ENCODE assay signal across 21 mouse cellular contexts in genomic region chr12:25325901-25326300, GRCm38 (mm10).
DNase-seq lines count a peak whose midpoint lies in the region; ATAC-seq and TF ChIP-seq lines count a peak whose summit lies in the region.
"Had no signal": no experiment of that assay in that cellular context is flagged by ENCODE, and none has a peak within 500 bp of the region (broad histone marks: within the 10 kb centered on the region; RNA-seq: fewer than 3 reads in every experiment).

No protein-coding gene starts in this region.

- peak; percentile 58 to 71 for ATAC-seq in hematopoietic stem cell, adult 5-6 weeks (replicated peaks in 1 of 2; ENCODE audit: insufficient read depth in 1 of 2, low FRiP score in 2 of 2, low TSS enrichment in 1 of 2, low read depth in 1 of 2, poor library complexity in 2 of 2, severe bottlenecking in 2 of 2)
- peak; percentile 55; the same call in 1 of the 2 replicates for ATAC-seq in neutrophil, adult 5-6 weeks (ENCODE audit: extremely low read depth, insufficient number of reproducible peaks, low FRiP score, poor library complexity, severe bottlenecking)
- no peak for ATAC-seq in forebrain, embryonic 16.5 days
- ATAC-seq: CD4-positive, CD25-positive, alpha-beta regulatory T cell, adult 4 months; hindbrain, postnatal 0 days had no signal

- 81% methylated on average over 3 of the region's 3 CpGs for WGBS in forebrain, embryonic 16.5 days

- no peaks in the 10 kb centered on the region for H3K79me2 ChIP-seq in MEL (ENCODE audit: control insufficient read depth, insufficient read depth, low read length, poor library complexity)

- no peaks in the 10 kb centered on the region for H3K9me3 ChIP-seq in MEL (replicated peaks; ENCODE audit: insufficient read depth, low read length)
- no peaks in the 10 kb centered on the region for H3K9me3 ChIP-seq in forebrain, embryonic 16.5 days (ENCODE audit: control insufficient read depth, low read length)
- H3K9me3 ChIP-seq: embryonic facial prominence, embryonic 12.5 days; forebrain, embryonic 12.5 days; heart, embryonic 12.5 days; hindbrain, embryonic 13.5 days had no signal

- no peak for TF ChIP-seq EP300 in MEL (IDR thresholded peaks at IDR 0.05; ENCODE audit: low read depth in 1 of 2, low read length in 2 of 2)

- no peaks in the 10 kb centered on the region for H3K4me1 ChIP-seq in MEL (ENCODE audit: control insufficient read depth in 1 of 2, insufficient read depth in 2 of 2, low read length in 2 of 2)
- no peaks in the 10 kb centered on the region for H3K4me1 ChIP-seq in forebrain, embryonic 16.5 days (replicated peaks; ENCODE audit: control insufficient read depth, insufficient read depth, low read length)
- H3K4me1 ChIP-seq: forebrain, embryonic 12.5 days had no signal

- no peak overlapping the region for H3K9ac ChIP-seq in MEL (ENCODE audit: control insufficient read depth, low read depth, low read length, poor library complexity, severe bottlenecking)
- H3K9ac ChIP-seq in forebrain, embryonic 16.5 days (replicated peaks; ENCODE audit: low read depth, low read length), result no peak overlapping the region
- H3K9ac ChIP-seq: embryonic facial prominence, embryonic 12.5 days; forebrain, embryonic 12.5 days; heart, embryonic 12.5 days; hindbrain, embryonic 13.5 days had no signal

- TF ChIP-seq POLR2A in MEL (IDR thresholded peaks at IDR 0.05; ENCODE audit: control insufficient read depth in 1 of 2, insufficient read depth in 1 of 2, low read depth in 1 of 2, low read length in 2 of 2, poor library complexity in 1 of 2), result no peak

- no peak for TF ChIP-seq RAD21 in MEL (IDR thresholded peaks at IDR 0.05; ENCODE audit: low read depth, low read length)

- H3K27me3 ChIP-seq in MEL (ENCODE audit: control insufficient read depth in 1 of 2, insufficient read depth in 2 of 2, low read length in 2 of 2), result no peaks in the 10 kb centered on the region
- no peaks in the 10 kb centered on the region for H3K27me3 ChIP-seq in forebrain, embryonic 16.5 days (replicated peaks; ENCODE audit: control insufficient read depth, insufficient read depth, low read length)
- H3K27me3 ChIP-seq: embryonic facial prominence, embryonic 12.5 days; forebrain, embryonic 12.5 days; heart, embryonic 12.5 days; hindbrain, embryonic 13.5 days had no signal

- DNase-seq in 416B (ENCODE audit: low read depth) (peak; percentile 15), MEL (ENCODE audit: low read depth, low spot score) (peak; percentile 16)
- DNase-seq in adrenal gland, postnatal 14 days, result no peak
- DNase-seq in adrenal gland, postnatal 4 days (ENCODE audit: low spot score in 2 of 2), result no peak
- DNase-seq: adrenal gland, postnatal 10 days; cerebellum, adult 11 months; cerebellum, adult 8-10 months; cerebellum, postnatal 14 days; gastrocnemius, adult 2 months; gastrocnemius, postnatal 25 days; kidney, adult 11 months had no signal

- no peak for TF ChIP-seq CTCF in MEL (IDR thresholded peaks at IDR 0.05 in 2 of 3, conservative IDR thresholded peaks at IDR 0.05 in 1 of 3; ENCODE audit: control insufficient read depth in 1 of 3, insufficient read depth in 1 of 3, low read depth in 2 of 3, low read length in 3 of 3, poor library complexity in 1 of 3, severe bottlenecking in 1 of 3)

- H3K36me3 ChIP-seq in MEL (ENCODE audit: control insufficient read depth in 1 of 2, insufficient read depth in 2 of 2, low read length in 2 of 2), result no peaks in the 10 kb centered on the region
- no peaks in the 10 kb centered on the region for H3K36me3 ChIP-seq in forebrain, embryonic 16.5 days (ENCODE audit: control insufficient read depth, insufficient read depth)
- H3K36me3 ChIP-seq: embryonic facial prominence, embryonic 12.5 days; forebrain, embryonic 12.5 days; G1E; heart, embryonic 12.5 days; hindbrain, embryonic 13.5 days had no signal

- H3K4me2 ChIP-seq in forebrain, embryonic 16.5 days (ENCODE audit: low read length), result no peak overlapping the region
- H3K4me2 ChIP-seq: embryonic facial prominence, embryonic 12.5 days; forebrain, embryonic 12.5 days; heart, embryonic 12.5 days; hindbrain, embryonic 13.5 days had no signal

- H3K27ac ChIP-seq in MEL (ENCODE audit: control insufficient read depth, low read depth, low read length), result no peak overlapping the region
- no peak overlapping the region for H3K27ac ChIP-seq in forebrain, embryonic 16.5 days (ENCODE audit: low read length)
- H3K27ac ChIP-seq: embryonic facial prominence, embryonic 12.5 days; forebrain, embryonic 12.5 days; gastrocnemius, adult 2 months; hindbrain, embryonic 13.5 days; hindbrain, postnatal 0 days had no signal

- H3K4me3 ChIP-seq in MEL (ENCODE audit: control insufficient read depth in 1 of 2, insufficient read depth in 1 of 2, low read depth in 2 of 2, low read length in 2 of 2), result no peak overlapping the region; a peak in 1 of 4 replicates
- no peak overlapping the region for H3K4me3 ChIP-seq in forebrain, embryonic 16.5 days (replicated peaks; ENCODE audit: low read length)
- H3K4me3 ChIP-seq: embryonic facial prominence, embryonic 12.5 days; forebrain, embryonic 12.5 days; gastrocnemius, adult 2 months; heart, embryonic 12.5 days; hindbrain, embryonic 13.5 days had no signal

TF ChIP-seq in MEL, 35 proteins besides CTCF, POLR2A, EP300 and RAD21:
- TF ChIP-seq MAZ (IDR thresholded peaks at IDR 0.05; ENCODE audit: low read depth, low read length) (no peak), KAT2A (conservative IDR thresholded peaks at IDR 0.05; ENCODE audit: low read depth, low read length) (no peak)
TF ChIP-seq in MEL: peak in this region for 0.

Comparison
In these comparisons a context has a peak if more than half of its experiments do, and no peak if none do; other contexts are left out.
1. DNase-seq: peak in 416B (single experiment) and MEL (single experiment); none in adrenal gland, postnatal 14 days (single experiment) and adrenal gland, postnatal 4 days (0 of 2).